8 mouse cellular contexts compared by ENCODE assay signal in the genomic region with DNA sequence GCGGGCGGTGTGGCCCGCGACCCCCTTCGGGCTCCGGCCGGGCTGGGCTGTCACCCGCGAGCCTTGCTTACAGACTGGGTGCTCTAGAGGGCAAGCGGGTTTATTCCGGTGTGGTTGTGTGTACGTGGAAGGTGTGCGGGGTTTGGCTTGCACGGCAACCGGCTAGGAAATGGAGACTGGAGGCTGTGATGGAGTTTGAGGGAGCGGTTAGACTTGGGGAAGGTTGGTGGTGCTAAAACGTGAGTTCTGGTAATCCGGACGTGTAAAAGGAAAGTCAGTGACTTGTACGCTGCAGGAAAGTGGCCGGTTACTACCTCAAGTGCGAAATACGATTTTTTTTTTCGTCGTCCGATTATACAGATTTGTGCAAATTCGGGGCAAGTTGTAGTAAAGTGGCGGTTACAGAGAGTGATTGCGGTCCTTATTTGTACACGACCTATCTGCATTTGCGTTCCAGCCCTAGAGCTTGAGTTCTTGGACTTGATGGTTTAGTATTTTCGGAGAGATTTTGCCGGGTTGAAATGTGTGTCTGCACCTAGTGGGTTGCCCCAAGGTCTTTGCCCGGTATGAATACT. TPM values are rescaled to one million over a fixed set of nuclear protein-coding genes. Genes with fewer than 3 reads are reported as not detected.
DNase-seq lines count a peak whose midpoint lies in the region; ATAC-seq and TF ChIP-seq lines count a peak whose summit lies in the region.

No protein-coding gene starts in this region.

- intact Hi-C loops in gastrocnemius, postnatal 36 days (cut with DNase I) = no loop called here

- no peak for TF ChIP-seq EP300 in stomach, postnatal 0 days (optimal IDR thresholded peaks at IDR 0.05)

- under 1% methylated on average over 34 of the region's 34 CpGs for WGBS in cerebellum, adult 2 months
- WGBS in hindbrain, embryonic 14.5 days = under 1% methylated on average over 34 of the region's 34 CpGs
- under 1% methylated on average over 34 of the region's 34 CpGs for WGBS in lung, embryonic 15.5 days
- under 1% methylated on average over 34 of the region's 34 CpGs for WGBS in stomach, postnatal 0 days

- peak overlapping the region; percentile 78 for H3K9ac ChIP-seq in hindbrain, embryonic 14.5 days
- peak overlapping the region; percentile 98 for H3K9ac ChIP-seq in lung, embryonic 15.5 days
- peak overlapping the region; percentile 83 for H3K9ac ChIP-seq in stomach, postnatal 0 days (ENCODE audit: low read length)

- ATAC-seq in hindbrain, embryonic 14.5 days (ENCODE audit: low FRiP score) = peak; percentile 41; the same call in 1 of the 2 replicates
- peak; percentile 15 for ATAC-seq in lung, embryonic 15.5 days (ENCODE audit: borderline replicate concordance, extremely low read depth, low FRiP score, low TSS enrichment)
- peak; percentile 23 for ATAC-seq in stomach, postnatal 0 days (ENCODE audit: low FRiP score, low TSS enrichment)

- no peak for DNase-seq in cerebellum, adult 2 months
- DNase-seq in cerebellum, postnatal 36 days = no peak
- peak; percentile 43 for DNase-seq in thymus, postnatal 0 days (ENCODE audit: low spot score)
- no peak for DNase-seq in thymus, adult 18-20 months
- peak; percentile 44 for DNase-seq in hindbrain, embryonic 14.5 days (ENCODE audit: low spot score)
- peak; percentile 49 for DNase-seq in stomach, postnatal 0 days (ENCODE audit: low spot score)
- DNase-seq in gastrocnemius, postnatal 36 days = no peak

- peak overlapping the region; percentile 81 for H3K4me2 ChIP-seq in hindbrain, embryonic 14.5 days (replicated peaks)
- H3K4me2 ChIP-seq in lung, embryonic 15.5 days = peak overlapping the region; percentile 69
- peak overlapping the region; percentile 72 for H3K4me2 ChIP-seq in stomach, postnatal 0 days (replicated peaks; ENCODE audit: low read depth)

- TF ChIP-seq CTCF in cerebellum, adult 2 months (IDR thresholded peaks at IDR 0.05; ENCODE audit: borderline replicate concordance, insufficient read depth, low read depth, low read length) = no peak
- no peak for TF ChIP-seq CTCF in stomach, postnatal 0 days (IDR thresholded peaks at IDR 0.05; ENCODE audit: low read depth)

- H3K4me1 ChIP-seq in cerebellum, adult 2 months (ENCODE audit: control insufficient read depth, insufficient read depth, low read length) = no peaks in the 10 kb centered on the region
- H3K4me1 ChIP-seq in hindbrain, embryonic 14.5 days (replicated peaks; ENCODE audit: control insufficient read depth, insufficient read depth, low read length) = peaks cover 17% of the 10 kb centered on the region
- peaks cover 13% of the 10 kb centered on the region for H3K4me1 ChIP-seq in lung, embryonic 15.5 days
- H3K4me1 ChIP-seq in stomach, postnatal 0 days (replicated peaks; ENCODE audit: control insufficient read depth, insufficient read depth) = peaks cover 6% of the 10 kb centered on the region; the same call in 1 of the 2 replicates

- TF ChIP-seq POLR2A in cerebellum, adult 2 months (IDR thresholded peaks at IDR 0.05; ENCODE audit: borderline replicate concordance, insufficient read depth, low read length) = no peak

- H3K27me3 ChIP-seq in cerebellum, adult 2 months (ENCODE audit: control insufficient read depth, insufficient read depth, low read length) = no peaks in the 10 kb centered on the region
- no peaks in the 10 kb centered on the region for H3K27me3 ChIP-seq in hindbrain, embryonic 14.5 days (ENCODE audit: control insufficient read depth, insufficient read depth, low read length)
- H3K27me3 ChIP-seq in lung, embryonic 15.5 days = no peaks in the 10 kb centered on the region
- H3K27me3 ChIP-seq in stomach, postnatal 0 days (ENCODE audit: control insufficient read depth, insufficient read depth, low read length) = no peaks in the 10 kb centered on the region

- peaks cover 39% of the 10 kb centered on the region for H3K36me3 ChIP-seq in hindbrain, embryonic 14.5 days (replicated peaks; ENCODE audit: control insufficient read depth, insufficient read depth)
- peaks cover 43% of the 10 kb centered on the region for H3K36me3 ChIP-seq in lung, embryonic 15.5 days
- peaks cover 11% of the 10 kb centered on the region for H3K36me3 ChIP-seq in stomach, postnatal 0 days (ENCODE audit: control insufficient read depth, insufficient read depth, low read length)

- H3K9me3 ChIP-seq in hindbrain, embryonic 14.5 days (ENCODE audit: control insufficient read depth, low read length) = no peaks in the 10 kb centered on the region
- H3K9me3 ChIP-seq in lung, embryonic 15.5 days = no peaks in the 10 kb centered on the region
- no peaks in the 10 kb centered on the region for H3K9me3 ChIP-seq in stomach, postnatal 0 days (ENCODE audit: control insufficient read depth, low read length)

- H3K27ac ChIP-seq in cerebellum, adult 2 months (ENCODE audit: insufficient read depth, low read length) = peak overlapping the region; percentile 35
- H3K27ac ChIP-seq in hindbrain, embryonic 14.5 days = peak overlapping the region; percentile 87
- peak overlapping the region; percentile 79 for H3K27ac ChIP-seq in lung, embryonic 15.5 days
- H3K27ac ChIP-seq in stomach, postnatal 0 days (replicated peaks) = peak overlapping the region; percentile 92

- H3K4me3 ChIP-seq in cerebellum, adult 2 months (replicated peaks; ENCODE audit: insufficient read depth, low read depth, low read length) = peak overlapping the region; percentile 93
- peak overlapping the region; percentile 58 for H3K4me3 ChIP-seq in hindbrain, embryonic 14.5 days (replicated peaks; ENCODE audit: low read length)
- peak overlapping the region; percentile 83 for H3K4me3 ChIP-seq in lung, embryonic 15.5 days
- H3K4me3 ChIP-seq in stomach, postnatal 0 days (ENCODE audit: low read depth, low read length) = peak overlapping the region; percentile 91

RNA-seq across cellular contexts. Expression of gene Rpl31, which starts 0.7 kb away (rescaled TPM):
- polyA plus RNA-seq in cerebellum, adult 2 months (2012; rRNA removed) = 558 and 599 TPM in 2 replicates
- 740 and 743 TPM in 2 replicates for polyA plus RNA-seq in thymus, postnatal 0 days (2015; fragmentation: Nextera tagmentation; extraction: Ambion mirVana)
- 356 and 445 TPM in 2 replicates for polyA plus RNA-seq in hindbrain, embryonic 14.5 days (2014; fragmentation: Nextera tagmentation; extraction: Ambion mirVana)
- polyA plus RNA-seq in lung, embryonic 15.5 days (2015; fragmentation: Nextera tagmentation; extraction: Ambion mirVana) = 454 and 516 TPM in 2 replicates
- polyA plus RNA-seq in stomach, postnatal 0 days (2015; fragmentation: Nextera tagmentation; extraction: Ambion mirVana) = 479 and 554 TPM in 2 replicates
- 100 to 1,000 TPM; 430 to 527 TPM for total RNA-seq in gastrocnemius, postnatal 36 days (2021)

Comparison
In these comparisons a context has a peak if more than half of its experiments do, and no peak if none do; other contexts are left out.
1. DNase-seq: peak in thymus, postnatal 0 days (single experiment), hindbrain, embryonic 14.5 days (single experiment) and stomach, postnatal 0 days (single experiment); none in cerebellum, adult 2 months (0 of 2), cerebellum, postnatal 36 days (0 of 2), thymus, adult 18-20 months (0 of 2) and gastrocnemius, postnatal 36 days (0 of 2).
2. H3K27ac ChIP-seq: peak in every context shown above with its lines; median percentile 92 in stomach, postnatal 0 days; 87 in hindbrain, embryonic 14.5 days; 79 in lung, embryonic 15.5 days; 35 in cerebellum, adult 2 months.
3. Peak in every context shown above with its lines, with median percentiles within 50 percentile points of each other: H3K4me3 ChIP-seq, ATAC-seq, H3K4me2 ChIP-seq and H3K9ac ChIP-seq.